Mouse (Mus musculus): ENCODE results near the gene Fundc1.

DNA sequence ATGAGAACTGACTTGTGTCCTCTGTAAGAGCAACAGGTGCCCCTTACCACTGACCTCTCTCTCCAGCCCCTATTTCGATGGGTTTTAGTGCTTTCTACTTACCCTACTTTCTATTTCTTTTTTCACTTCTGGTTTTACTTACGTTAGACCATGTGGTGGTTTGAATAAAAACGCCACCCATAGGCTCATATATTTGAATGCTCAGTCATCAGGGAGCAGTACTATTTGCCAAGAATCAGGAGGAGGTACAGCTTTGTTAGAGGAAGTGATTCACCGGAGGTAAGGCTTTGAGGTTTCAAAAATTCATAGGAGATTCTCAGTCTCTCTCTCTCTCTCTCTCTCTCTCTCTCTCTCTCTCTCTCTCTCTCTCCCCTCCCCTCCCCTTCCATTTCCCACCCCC is 34.4 kb downstream of the Fundc1 start:
- TF ChIP-seq EP300 (IDR thresholded peaks at IDR 0.05; ENCODE audit: low read length) (no peak), ZMIZ1 (IDR thresholded peaks at IDR 0.05; ENCODE audit: low read depth, low read length) (no peak), CTCF (conservative IDR thresholded peaks at IDR 0.05 in 1 of 2, IDR thresholded peaks at IDR 0.05 in 1 of 2; ENCODE audit: low read depth in 2 of 2, low read length in 2 of 2) (no peak), E2F4 (IDR thresholded peaks at IDR 0.05; ENCODE audit: insufficient replicate concordance, low read depth, low read length) (no peak), POLR2A (IDR thresholded peaks at IDR 0.05; ENCODE audit: low read depth, low read length) (no peak), SIN3A (IDR thresholded peaks at IDR 0.05; ENCODE audit: low read length) (no peak), POLR2AphosphoS2 (IDR thresholded peaks at IDR 0.05; ENCODE audit: low read depth, low read length) (no peak), ZNF384 (IDR thresholded peaks at IDR 0.05; ENCODE audit: low read depth, low read length) (no peak), ZKSCAN1 (IDR thresholded peaks at IDR 0.05; ENCODE audit: borderline replicate concordance, low read depth, low read length) (no peak), CHD2 (IDR thresholded peaks at IDR 0.05; ENCODE audit: low read length) (no peak), USF1 (IDR thresholded peaks at IDR 0.05; ENCODE audit: low read depth, low read length) (no peak), SMC3 (IDR thresholded peaks at IDR 0.05; ENCODE audit: low read depth, low read length) (no peak)

Data from CH12.LX (cell line).